Mouse (Mus musculus) frontal cortex, postnatal 14 days (tissue): Measurements from ENCODE around the gene Ccdc110.

Source experiments
- DNase-seq, 2 experiments: peaks; one replicate each; pipeline ENCODE4 v3.0.0; 2022; ENCODE audit warnings: low spot score in 2 of 2

Gene Ccdc110

GRCm38 (mm10) chr8:45934582-45935014 is at the start of gene Ccdc110:
Gene Ccdc110 (plus strand): TSS chr8:45934619.
- DNase-seq: peak; percentile 91 to 97

- no peak for DNase-seq
Measured at GRCm38 (mm10) chr8:45885202-45885685, 49.2 kb upstream of the Ccdc110 start, which contains the start of gene Pdlim3. Gene Pdlim3 (plus strand): TSS chr8:45885461.

- no peak for DNase-seq
Measured at GRCm38 (mm10) chr8:45885775-45886174, 48.6 kb upstream of the Ccdc110 start.

GRCm38 (mm10) chr8:45889737-45890136 is 44.7 kb upstream of the Ccdc110 start:
- no peak for DNase-seq

GRCm38 (mm10) chr8:45896590-45896989 is 37.8 kb upstream of the Ccdc110 start:
- no peak for DNase-seq

GRCm38 (mm10) chr8:45899783-45900182 is 34.6 kb upstream of the Ccdc110 start:
- DNase-seq: no peak

- DNase-seq: no peak
Measured at GRCm38 (mm10) chr8:45901626-45902025, 32.8 kb upstream of the Ccdc110 start.

GRCm38 (mm10) chr8:45903659-45904058 is 30.8 kb upstream of the Ccdc110 start:
- no peak for DNase-seq

- DNase-seq: no peak
Measured at GRCm38 (mm10) chr8:45905591-45906250, 28.7 kb upstream of the Ccdc110 start.

GRCm38 (mm10) chr8:45906251-45906619 is 28.2 kb upstream of the Ccdc110 start:
- no peak for DNase-seq

GRCm38 (mm10) chr8:45913707-45914106 is 20.7 kb upstream of the Ccdc110 start:
- DNase-seq: no peak

- DNase-seq: no peak
Measured at GRCm38 (mm10) chr8:45916496-45916895, 17.9 kb upstream of the Ccdc110 start.

GRCm38 (mm10) chr8:45917040-45917679 is 17.3 kb upstream of the Ccdc110 start:
- no peak for DNase-seq

GRCm38 (mm10) chr8:45918891-45919290 is 15.5 kb upstream of the Ccdc110 start:
- no peak for DNase-seq

- no peak for DNase-seq
Measured at GRCm38 (mm10) chr8:45920392-45920791, 14.0 kb upstream of the Ccdc110 start.

GRCm38 (mm10) chr8:45922116-45922515 is 12.3 kb upstream of the Ccdc110 start:
- DNase-seq: no peak

- DNase-seq: no peak
Measured at GRCm38 (mm10) chr8:45936986-45937385, 2.6 kb downstream of the Ccdc110 start.

- DNase-seq: no peak
Measured at GRCm38 (mm10) chr8:45946283-45946682, 11.9 kb downstream of the Ccdc110 start.

- DNase-seq: no peak
Measured at GRCm38 (mm10) chr8:45950622-45951021, 16.2 kb downstream of the Ccdc110 start.

GRCm38 (mm10) chr8:45970894-45971293 is 36.5 kb downstream of the Ccdc110 start:
- no peak for DNase-seq

GRCm38 (mm10) chr8:45973988-45974505 is 39.6 kb downstream of the Ccdc110 start:
- DNase-seq: no peak

GRCm38 (mm10) chr8:45975126-45975836 is 40.9 kb downstream of the Ccdc110 start, which contains the start of the genes 1700029J07Rik and Ufsp2:
Gene 1700029J07Rik (minus strand): TSS chr8:45975252.
Gene Ufsp2 (plus strand): TSS chr8:45975528.
- peak; percentile 98 to 99 for DNase-seq
